Comparison of ENCODE assay signal across 15 mouse cellular contexts in genomic region chr13:14110154-14110873, GRCm38 (mm10). TPM values are rescaled to one million over a fixed set of nuclear protein-coding genes. Genes with fewer than 3 reads are reported as not detected.
A peak's percentile ranks its signal among the peaks of the same experiment; 100 is the strongest.
DNase-seq lines count a peak whose midpoint lies in the region.
"Had no signal": no experiment of that assay in that cellular context is flagged by ENCODE, and none has a peak within 500 bp of the region (broad histone marks: within the 10 kb centered on the region; RNA-seq: fewer than 3 reads in every experiment).

No protein-coding gene starts in this region.

- DNase-seq in heart, adult 11 months, result peak; percentile 44
- no peak for DNase-seq in heart, adult 8-10 months (ENCODE audit: low spot score)
- DNase-seq in 3T3-L1 (ENCODE audit: low read depth, low spot score), result peak; percentile 15
- DNase-seq in hindlimb bud, embryonic 11.5 days (ENCODE audit: extremely low spot score, low read depth, low spot score), result peak; percentile 24
- DNase-seq in kidney, postnatal 10 days, result peak; percentile 18
- no peak for DNase-seq in lung, postnatal 25 days (ENCODE audit: low spot score)
- DNase-seq in spleen, postnatal 14 days (ENCODE audit: low spot score in 2 of 2), result no peak
- DNase-seq: adrenal gland, adult 8-10 months; B cell, adult 2 months; cerebellum, adult 18-20 months; cerebellum, postnatal 14 days; gastrocnemius, postnatal 14 days; heart, adult 18-20 months; heart, postnatal 14 days; lung, postnatal 4 days had no signal

RNA-seq across cellular contexts. Expression of gene Ggps1, which starts 47.0 kb away (rescaled TPM):
- 10 to 100 TPM; 21.5 to 24.5 (median 23.2) TPM for total RNA-seq in heart, adult 8-10 months (2022)

RNA-seq across cellular contexts. Expression of gene Arid4b, which starts 47.3 kb away (rescaled TPM):
- 10 to 100 TPM; 18.9 to 20.5 (median 19.1) TPM for total RNA-seq in heart, adult 8-10 months (2022)

Comparison
In these comparisons a context has a peak if more than half of its experiments do, and no peak if none do; other contexts are left out.
1. DNase-seq: peak in heart, adult 11 months (single experiment), 3T3-L1 (single experiment), hindlimb bud, embryonic 11.5 days (single experiment) and kidney, postnatal 10 days (single experiment); none in heart, adult 8-10 months (single experiment), lung, postnatal 25 days (single experiment) and spleen, postnatal 14 days (0 of 2).